In the genomic region with DNA sequence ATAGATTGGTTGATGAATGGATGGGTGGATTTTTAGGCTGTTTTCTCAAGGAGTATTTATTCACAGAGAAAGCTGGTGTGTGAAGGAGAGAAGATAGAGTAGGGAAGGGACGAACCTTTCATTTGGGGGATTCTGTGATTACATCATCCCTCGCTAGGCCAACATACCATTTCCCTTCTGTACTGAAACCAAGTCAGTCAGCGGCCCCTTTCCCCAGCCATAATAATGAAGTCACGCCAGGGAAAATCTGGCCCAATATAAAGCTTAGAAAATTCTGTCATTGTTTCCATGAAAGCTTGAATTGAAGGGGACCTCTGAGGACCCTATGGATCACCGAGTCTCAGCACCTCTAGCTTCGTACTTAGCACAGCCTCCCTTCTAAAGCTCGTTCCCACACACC, we compare ENCODE assay signal across 22 mouse cellular contexts.
DNase-seq lines count a peak whose midpoint lies in the region; ATAC-seq and TF ChIP-seq lines count a peak whose summit lies in the region.
"Had no signal": no experiment of that assay in that cellular context is flagged by ENCODE, and none has a peak within 500 bp of the region (broad histone marks: within the 10 kb centered on the region; RNA-seq: fewer than 3 reads in every experiment).

No protein-coding gene starts in this region.

- TF ChIP-seq CTCF in CH12.LX (conservative IDR thresholded peaks at IDR 0.05 in 1 of 2, IDR thresholded peaks at IDR 0.05 in 1 of 2; ENCODE audit: low read depth in 2 of 2, low read length in 2 of 2): no peak

- in situ Hi-C loops in CH12.LX (cut with MboI; ENCODE audit: low pct_ligation_motif_present, low pct_unique_long_range_greater_than_20kb, low sequenced_read_pairs): no loop called here

- H3K79me2 ChIP-seq in CH12.LX (replicated peaks; ENCODE audit: control insufficient read depth, extremely low read depth, insufficient read depth, poor library complexity, severe bottlenecking): no peaks in the 10 kb centered on the region

- no peak overlapping the region for H3K27ac ChIP-seq in CH12.LX (ENCODE audit: insufficient read depth, low read depth)

- H3K4me2 ChIP-seq in CH12.LX (ENCODE audit: insufficient read depth, low read depth, poor library complexity, severe bottlenecking): peak overlapping the region; percentile 13; the same call in 1 of the 2 replicates

- dilution Hi-C loops in CH12.LX (cut with MboI; ENCODE audit: extremely low pct_ligation_motif_present, extremely low pct_unique_long_range_greater_than_20kb, low sequenced_read_pairs): no loop called here

- H3K36me3 ChIP-seq in CH12.LX (replicated peaks in 1 of 2; ENCODE audit: control insufficient read depth in 1 of 2, insufficient read depth in 1 of 2, low read length in 1 of 2): no peaks in the 10 kb centered on the region
- H3K36me3 ChIP-seq: G1E had no signal

- no peak for TF ChIP-seq RAD21 in CH12.LX (IDR thresholded peaks at IDR 0.05; ENCODE audit: low read depth, low read length)

- peaks cover 5 to 29% of the 10 kb centered on the region in 2 experiments; a peak in 3 of 4 replicates for H3K4me1 ChIP-seq in CH12.LX (ENCODE audit: control insufficient read depth in 1 of 2, insufficient read depth in 2 of 2)

- DNase-seq in CH12.LX (ENCODE audit: extremely low read depth): peak; percentile 27
- no peak for DNase-seq in urinary bladder, adult 2 months (ENCODE audit: low spot score)
- DNase-seq in c-Kit-positive CD71-positive TER-119-positive erythroid progenitor cells, embryonic 14.5 days (ENCODE audit: low spot score): no peak
- no peak for DNase-seq in right cerebral cortex, postnatal 14 days
- DNase-seq: adrenal gland, adult 2 months; adrenal gland, adult 8-10 months; adrenal gland, postnatal 10 days; adrenal gland, postnatal 14 days; adrenal gland, postnatal 25 days; adrenal gland, postnatal 36 days; B cell, adult 2 months; cerebellum, adult 11 months; cerebellum, adult 11-12 months; cerebellum, adult 18-20 months; cerebellum, adult 2 months; cerebellum, adult 8-10 months had no signal

- no peaks in the 10 kb centered on the region for H3K27me3 ChIP-seq in CH12.LX (replicated peaks)
- H3K27me3 ChIP-seq: Patski had no signal

- peak; percentile 2; the same call in 1 of the 2 replicates for TF ChIP-seq EP300 in CH12.LX (IDR thresholded peaks at IDR 0.05; ENCODE audit: low read length)

- no peak overlapping the region for H3K9ac ChIP-seq in CH12.LX (ENCODE audit: insufficient read depth, low read depth)

- ATAC-seq in granulocyte monocyte progenitor cell, adult 5-6 weeks (replicated peaks; ENCODE audit: poor library complexity, severe bottlenecking): peak; percentile 79
- 0 out of 2 replicates have a peak, but pooled peaks have one; percentile 11 for ATAC-seq in megakaryocyte progenitor cell, adult 5-6 weeks (replicated peaks; ENCODE audit: poor library complexity)
- ATAC-seq: activated CD4-positive, CD25-positive, alpha-beta regulatory T cell, adult 4 months; CD4-positive, CD25-positive, alpha-beta regulatory T cell, adult 4 months; Patski had no signal

- no peak overlapping the region for H3K4me3 ChIP-seq in CH12.LX (replicated peaks in 1 of 3; ENCODE audit: low read depth in 2 of 3, low read length in 2 of 3, poor library complexity in 1 of 3)

- TF ChIP-seq POLR2A in CH12.LX (IDR thresholded peaks at IDR 0.05; ENCODE audit: low read depth, low read length): no peak

- H3K9me3 ChIP-seq in CH12.LX (replicated peaks; ENCODE audit: low read length): no peaks in the 10 kb centered on the region
- H3K9me3 ChIP-seq: G1E had no signal

TF ChIP-seq in CH12.LX, 34 proteins besides CTCF, POLR2A, EP300 and RAD21:
- TF ChIP-seq MEF2A (IDR thresholded peaks at IDR 0.05; ENCODE audit: borderline replicate concordance, low read depth, low read length): peak; percentile 57; the same call in 1 of the 2 replicates
- 0 out of 2 replicates have a peak, but pooled peaks have one; percentile 23 for TF ChIP-seq TBP (conservative IDR thresholded peaks at IDR 0.05; ENCODE audit: low read depth, low read length)
- TF ChIP-seq JUN (IDR thresholded peaks at IDR 0.05; ENCODE audit: insufficient read depth, low read depth, low read length): 0 out of 2 replicates have a peak, but pooled peaks have one; percentile 40
- TF ChIP-seq BHLHE40 (IDR thresholded peaks at IDR 0.05; ENCODE audit: low read depth, low read length): peak; percentile 51
- 0 out of 2 replicates have a peak, but pooled peaks have one; percentile 17 for TF ChIP-seq MXI1 (IDR thresholded peaks at IDR 0.05; ENCODE audit: low read depth, low read length)
- TF ChIP-seq ZC3H11A (IDR thresholded peaks at IDR 0.05; ENCODE audit: low read depth, low read length): no peak
- TF ChIP-seq ZMIZ1 (IDR thresholded peaks at IDR 0.05; ENCODE audit: low read depth, low read length): no peak
- peak; percentile 61 for TF ChIP-seq ETS1 (conservative IDR thresholded peaks at IDR 0.05; ENCODE audit: low read depth, low read length)
- peak; percentile 70 for TF ChIP-seq IRF4 (IDR thresholded peaks at IDR 0.05; ENCODE audit: low read depth, low read length)
